Mouse (Mus musculus) layer of hippocampus, adult 8-10 months (tissue): ENCODE measurements around the gene Vmn1r85. TPM values are rescaled to one million over a fixed set of nuclear protein-coding genes. Genes with fewer than 3 reads are reported as not detected.
A peak's percentile ranks its signal among the peaks of the same experiment; 100 is the strongest.
"Not testable (repeated sequence)": the region's sequence is repeated elsewhere in the genome, so short reads cannot be mapped to it uniquely, and the experiment has no call there.

ENCODE experiments used
- DNase-seq, 2 experiments: peaks; one replicate each; pipeline ENCODE4 v3.0.0; 2022; ENCODE audit warnings: low spot score in 2 of 2
- total RNA-seq, 4 experiments: library from RNA; stranded (reverse); gene quantifications; 2 replicates each; pipeline ENCODE4 v1.2.4; 2022

Vmn1r85 gene
- total RNA-seq: not detected

DNA sequence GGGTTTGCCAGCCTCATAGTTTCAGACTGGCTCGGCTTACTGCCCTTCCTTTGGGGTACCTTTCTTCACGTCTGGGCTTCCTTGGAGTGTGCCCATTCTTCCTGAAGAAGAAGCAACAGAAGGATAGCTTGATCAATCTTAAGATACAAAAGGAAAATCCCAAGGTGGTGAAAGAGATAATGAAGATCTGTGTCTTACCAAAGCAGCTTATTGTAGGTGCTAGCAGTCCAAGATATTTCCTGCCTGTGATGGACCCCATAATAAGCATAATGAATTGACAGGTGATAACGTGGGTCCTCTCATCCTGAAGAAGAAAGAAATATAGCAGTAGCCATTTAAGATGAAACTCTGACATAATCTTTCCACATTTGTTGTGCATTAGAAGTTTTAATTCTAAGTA lies at the start of gene Vmn1r85:
TSS of gene Vmn1r85 (minus strand) at position 101 of the 400 bp plus-strand sequence.
- DNase-seq: no peak

GRCm38 (mm10) chr7:13140057-13140456 lies 45.1 kb upstream of the Vmn1r85 start, which contains the start of gene Vmn1r87:
TSS of gene Vmn1r87 (minus strand) at chr7:13140157.
- no peak for DNase-seq

- DNase-seq: no peak
Measured at GRCm38 (mm10) chr7:13137340-13137739, 42.4 kb upstream of the Vmn1r85 start.

GRCm38 (mm10) chr7:13131856-13132255 lies 36.9 kb upstream of the Vmn1r85 start:
- DNase-seq: no peak

DNA sequence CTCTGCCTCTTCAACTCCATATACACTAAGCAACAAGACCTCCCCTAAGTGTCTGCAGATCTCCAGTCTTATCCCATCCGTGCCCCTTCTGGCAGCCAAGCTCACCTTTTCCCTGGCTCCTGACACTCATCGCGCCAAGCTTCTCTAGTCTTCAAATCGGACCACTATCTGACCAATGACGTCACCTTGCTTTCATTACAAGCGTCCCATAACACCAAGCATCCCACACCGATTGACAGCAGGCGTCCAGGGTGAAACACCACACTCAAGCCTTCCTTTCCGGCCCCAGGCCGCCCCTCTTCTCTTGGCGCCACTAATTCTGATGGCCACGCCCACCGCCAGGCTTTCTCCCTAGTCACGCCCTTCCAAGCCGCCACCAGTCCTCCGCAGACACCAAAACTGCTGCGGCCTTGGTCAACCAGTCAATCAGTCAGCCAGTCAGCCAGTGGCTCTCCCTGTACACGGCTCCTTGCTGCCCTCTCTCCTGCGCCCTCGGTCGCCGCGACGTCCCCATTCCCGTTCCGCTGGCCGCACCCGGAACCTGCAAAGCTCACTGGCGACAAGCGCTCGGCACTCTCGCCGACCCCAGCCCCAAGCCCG lies 28.7 kb upstream of the Vmn1r85 start:
- DNase-seq: not testable (repeated sequence)

GRCm38 (mm10) chr7:13119817-13120216 lies 24.8 kb upstream of the Vmn1r85 start, which contains the start of gene Vmn1r86:
TSS of gene Vmn1r86 (minus strand) at chr7:13119917.
- no peak for DNase-seq

DNA sequence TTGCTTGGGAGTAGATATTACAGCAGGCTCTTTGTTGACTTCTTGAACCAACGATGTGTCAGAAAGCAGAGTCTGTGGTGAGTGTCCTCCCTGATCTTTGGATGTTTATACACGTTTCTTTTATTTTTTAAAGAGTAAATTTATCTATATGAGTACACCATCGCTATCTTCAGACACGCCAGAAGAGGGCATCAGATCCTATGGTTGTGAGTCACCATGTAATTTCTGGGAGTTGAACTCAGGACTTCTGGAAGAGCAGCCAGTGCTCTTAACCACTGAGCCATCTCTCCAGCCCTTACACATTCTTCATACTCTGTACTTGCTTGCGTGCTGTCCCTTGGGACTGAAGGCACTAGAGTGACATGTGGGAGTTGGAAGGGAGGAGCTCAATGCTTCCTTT lies 22.7 kb downstream of the Vmn1r85 start:
- no peak for DNase-seq

- DNase-seq: not testable (repeated sequence)
Measured at GRCm38 (mm10) chr7:13063399-13063798, 31.6 kb downstream of the Vmn1r85 start.

- DNase-seq: no peak
Measured at GRCm38 (mm10) chr7:13059536-13059935, 35.4 kb downstream of the Vmn1r85 start.

GRCm38 (mm10) chr7:13056913-13057700 lies 37.9 kb downstream of the Vmn1r85 start:
- DNase-seq: no peak

DNA sequence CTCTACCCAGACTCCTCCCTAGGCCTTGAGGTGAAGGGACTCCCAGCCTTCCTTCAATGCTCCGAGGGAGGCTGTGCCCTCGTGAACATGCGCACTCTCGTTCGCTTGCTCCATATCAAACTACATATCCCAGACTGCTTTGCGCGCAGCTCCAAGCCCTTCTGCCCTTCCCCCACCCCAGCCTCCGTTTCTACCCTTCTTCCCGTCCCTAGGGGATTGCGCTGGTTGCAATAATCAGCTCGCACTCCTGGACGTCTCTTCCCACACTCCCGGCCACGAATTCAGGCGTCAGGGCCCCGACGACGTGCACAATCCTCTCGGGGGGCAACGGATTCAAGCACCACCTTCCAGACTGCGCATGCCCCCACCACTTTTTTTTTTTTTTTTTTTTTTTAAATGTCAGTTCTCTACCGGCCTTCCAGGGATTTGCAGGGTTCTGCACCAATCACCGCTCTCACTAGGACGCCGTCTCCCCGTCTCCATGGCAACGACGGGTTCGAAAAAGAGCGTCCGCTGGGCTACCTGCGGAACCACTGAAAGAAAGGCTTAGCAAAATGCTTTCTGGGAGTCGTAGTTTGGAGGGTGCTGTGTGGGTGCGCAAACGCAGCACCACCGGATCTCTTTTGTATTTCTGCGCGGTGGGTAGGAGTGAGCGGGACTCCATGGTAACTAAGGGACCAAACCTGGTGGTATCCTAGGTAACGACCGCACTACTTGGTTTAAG lies 40.5 kb downstream of the Vmn1r85 start, which contains the start of gene Mzf1:
TSS of gene Mzf1 (minus strand) at position 478 of the 724 bp plus-strand sequence.
- DNase-seq: peak; percentile 93 to 98

GRCm38 (mm10) chr7:13053961-13054286 lies 41.0 kb downstream of the Vmn1r85 start:
- no peak for DNase-seq

- no peak for DNase-seq
Measured at GRCm38 (mm10) chr7:13053501-13053900, 41.5 kb downstream of the Vmn1r85 start.

GRCm38 (mm10) chr7:13053001-13053400 lies 42.0 kb downstream of the Vmn1r85 start:
- DNase-seq: no peak

GRCm38 (mm10) chr7:13046084-13046483 lies 48.9 kb downstream of the Vmn1r85 start:
- DNase-seq: peak in 1 of 2 experiments; percentile 13

DNA sequence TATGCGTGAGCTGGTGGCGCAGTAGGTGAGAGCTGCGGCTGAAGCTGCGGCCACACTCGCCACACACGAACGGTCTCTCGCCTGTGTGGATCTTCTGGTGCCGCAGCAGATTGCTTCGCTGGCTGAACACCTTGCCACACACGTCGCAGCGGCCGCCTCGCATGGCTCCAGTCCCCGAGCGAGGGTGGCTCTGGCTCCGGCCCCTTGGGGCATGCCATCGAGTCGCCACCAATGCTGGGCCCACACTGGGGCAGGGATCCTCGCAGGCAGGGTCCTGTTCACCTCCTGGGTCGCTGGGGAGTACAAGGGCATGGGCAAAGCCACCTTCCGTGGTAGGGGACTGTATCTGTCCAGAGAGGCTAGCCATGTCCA lies 50.7 kb downstream of the Vmn1r85 start:
- no peak for DNase-seq

GRCm38 (mm10) chr7:13043445-13044253 lies 51.3 kb downstream of the Vmn1r85 start:
- DNase-seq: no peak

GRCm38 (mm10) chr7:13043120-13043444 lies 51.9 kb downstream of the Vmn1r85 start:
- no peak for DNase-seq

GRCm38 (mm10) chr7:13042511-13042910 lies 52.5 kb downstream of the Vmn1r85 start:
- DNase-seq: no peak

DNA sequence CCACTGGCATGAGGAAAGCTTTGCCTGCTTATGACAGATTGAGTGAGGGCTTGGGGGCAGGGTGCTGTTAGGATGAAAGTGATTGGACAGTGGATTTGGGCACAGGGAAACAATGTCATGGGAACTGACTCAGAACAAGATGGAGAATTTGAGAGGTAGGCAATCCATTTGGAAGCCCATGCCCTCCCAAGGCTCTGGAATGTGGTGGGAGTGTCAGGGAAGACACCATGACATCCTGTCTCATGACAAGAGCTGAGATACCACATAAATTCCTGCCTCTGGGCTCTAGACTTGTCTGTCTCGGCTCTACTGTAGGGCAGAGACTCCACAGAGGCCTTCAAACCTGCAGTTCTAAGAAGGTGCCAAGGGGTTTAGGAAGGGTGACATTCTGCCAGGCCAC lies 53.7 kb downstream of the Vmn1r85 start:
- no peak for DNase-seq

DNA sequence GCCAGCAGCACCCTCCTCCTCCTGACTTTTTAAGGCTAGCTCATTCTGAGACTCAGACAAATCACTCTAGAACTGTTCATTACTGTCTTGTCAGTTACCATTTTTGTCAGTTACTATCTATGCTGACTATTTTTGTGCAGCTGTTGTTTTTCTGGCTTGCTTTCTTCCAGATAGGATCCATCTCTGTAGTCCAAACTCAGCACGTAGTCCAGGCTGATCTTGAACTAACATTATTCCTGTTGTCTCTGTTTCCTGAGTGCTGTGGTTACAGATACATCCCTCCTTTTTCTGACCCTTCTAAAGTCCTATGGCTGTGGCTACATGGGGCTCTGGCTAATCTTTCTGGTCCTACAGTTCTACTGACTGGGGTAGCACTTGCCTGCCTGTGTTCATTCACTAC lies 55.8 kb downstream of the Vmn1r85 start:
- DNase-seq: no peak
